Mouse (Mus musculus): ENCODE results near the gene Gm4131. TPM values are rescaled to one million over a fixed set of nuclear protein-coding genes. Genes with fewer than 3 reads are reported as not detected.

Gene Gm4131
- polyA plus RNA-seq, 1 experiment from 2014 or later: 0.30 TPM

DNA sequence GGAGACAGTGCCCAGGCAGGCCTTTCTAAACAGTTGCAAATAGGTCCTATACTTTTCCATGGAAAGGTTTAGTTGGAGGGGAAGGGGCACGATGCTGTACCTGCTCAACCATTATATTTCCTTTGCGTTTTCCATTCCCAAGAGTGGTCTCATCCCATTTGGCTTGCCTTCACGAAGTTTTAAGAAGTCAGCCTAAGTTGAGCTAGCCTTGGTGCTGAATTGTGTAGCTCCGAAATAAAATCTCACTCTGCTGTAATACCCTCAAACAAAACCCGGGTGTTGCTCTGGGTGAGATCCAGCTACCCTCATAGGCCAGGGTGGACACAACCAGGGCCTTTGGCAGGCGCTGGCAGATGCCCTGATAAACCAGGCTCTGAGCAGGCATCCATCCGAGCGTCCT is 85.3 kb downstream of the Gm4131 start:
- no peak overlapping the region for H3K4me2 ChIP-seq
- WGBS: 61% methylated on average over 8 of the region's 8 CpGs
- no peak overlapping the region for H3K27ac ChIP-seq
- H3K36me3 ChIP-seq (replicated peaks): no peaks in the 10 kb centered on the region
- H3K4me3 ChIP-seq: no peak overlapping the region
- H3K9ac ChIP-seq: no peak overlapping the region
- H3K4me1 ChIP-seq: no peaks in the 10 kb centered on the region
- H3K9me3 ChIP-seq: no peaks in the 10 kb centered on the region
- no peaks in the 10 kb centered on the region for H3K27me3 ChIP-seq (replicated peaks)
- no peak for ATAC-seq (replicated peaks)

DNA sequence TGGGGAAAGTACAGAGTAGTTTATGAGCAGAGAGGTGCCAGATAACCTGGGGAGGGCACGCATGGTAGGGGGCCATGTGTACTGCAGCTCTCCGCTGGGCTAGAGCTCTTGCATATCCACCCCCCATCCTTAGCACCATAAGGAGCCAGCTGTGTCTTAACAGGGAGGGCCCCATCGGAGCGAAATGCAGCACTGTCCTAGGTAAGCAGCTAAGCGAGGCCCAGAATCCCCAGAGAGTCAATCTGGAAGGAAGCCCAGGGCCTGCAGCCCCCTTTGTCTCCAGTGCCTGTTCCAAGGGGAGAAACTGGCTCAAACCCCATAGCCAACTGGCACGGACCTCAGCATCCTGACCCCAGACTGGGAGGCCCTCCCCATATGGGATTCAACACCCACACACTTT is 87.3 kb downstream of the Gm4131 start:
- Histone ChIP-seq H3K36me3 (replicated peaks) (no peaks in the 10 kb centered on the region), H3K4me2 (no peak overlapping the region), H3K9ac (no peak overlapping the region), H3K4me1 (no peaks in the 10 kb centered on the region), H3K9me3 (no peaks in the 10 kb centered on the region), H3K27me3 (replicated peaks) (no peaks in the 10 kb centered on the region), H3K4me3 (no peak overlapping the region), H3K27ac (no peak overlapping the region)
- 0 out of 2 replicates have a peak, but pooled peaks have one; percentile 37 for ATAC-seq (replicated peaks)
- 50% methylated on average over 6 of the region's 6 CpGs for WGBS

DNA sequence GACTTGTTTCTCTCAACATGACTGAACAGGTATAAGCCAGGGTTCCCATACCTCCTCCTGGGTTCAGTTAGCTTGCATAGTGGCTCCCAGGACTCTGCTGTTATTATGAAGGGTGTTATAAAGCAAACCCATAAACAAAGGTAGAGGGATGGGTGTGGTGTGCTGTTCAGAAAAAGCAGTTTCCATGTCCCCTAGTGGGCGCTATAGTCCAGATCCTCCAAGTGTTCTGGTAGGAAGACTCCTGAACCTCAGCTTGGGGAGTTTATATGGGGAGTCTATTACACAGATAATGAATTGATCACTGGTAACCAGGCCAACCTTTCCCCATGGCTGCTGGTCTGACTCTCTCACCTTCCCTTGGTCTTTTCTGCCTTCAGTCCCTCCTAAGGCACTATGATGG is 92.2 kb downstream of the Gm4131 start:
- Histone ChIP-seq H3K9ac (no peak overlapping the region), H3K4me1 (no peaks in the 10 kb centered on the region), H3K4me2 (no peak overlapping the region), H3K9me3 (no peaks in the 10 kb centered on the region), H3K27me3 (replicated peaks) (no peaks in the 10 kb centered on the region), H3K4me3 (no peak overlapping the region), H3K36me3 (replicated peaks) (no peaks in the 10 kb centered on the region), H3K27ac (no peak overlapping the region)
- WGBS: 67% methylated on average over 1 of the region's 1 CpGs
- ATAC-seq (replicated peaks): no peak

DNA sequence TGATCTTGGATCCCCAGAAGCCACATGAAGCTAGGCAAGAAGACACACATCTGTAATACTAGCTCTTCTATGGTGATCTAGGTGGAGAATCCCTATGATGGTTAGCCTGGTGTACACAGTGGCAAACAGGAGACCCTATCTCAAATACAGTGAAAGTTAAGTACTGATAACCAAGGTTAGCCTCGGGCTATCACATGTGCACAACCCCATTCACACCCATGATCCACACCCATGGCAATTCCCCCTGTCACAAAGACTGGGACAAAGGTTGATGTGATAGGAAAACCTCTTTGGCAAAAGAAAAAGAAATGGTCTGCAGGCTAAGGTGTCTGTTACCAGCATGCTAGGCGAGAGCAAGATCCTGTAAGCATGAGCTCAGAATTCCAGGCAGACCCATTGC is 94.7 kb downstream of the Gm4131 start:
- Histone ChIP-seq H3K36me3 (replicated peaks) (no peaks in the 10 kb centered on the region), H3K9me3 (no peaks in the 10 kb centered on the region), H3K27ac (no peak overlapping the region), H3K27me3 (replicated peaks) (no peaks in the 10 kb centered on the region), H3K9ac (no peak overlapping the region), H3K4me1 (no peaks in the 10 kb centered on the region), H3K4me2 (no peak overlapping the region), H3K4me3 (no peak overlapping the region)
- ATAC-seq (replicated peaks): no peak
- 87% methylated on average over 2 of the region's 2 CpGs for WGBS

DNA sequence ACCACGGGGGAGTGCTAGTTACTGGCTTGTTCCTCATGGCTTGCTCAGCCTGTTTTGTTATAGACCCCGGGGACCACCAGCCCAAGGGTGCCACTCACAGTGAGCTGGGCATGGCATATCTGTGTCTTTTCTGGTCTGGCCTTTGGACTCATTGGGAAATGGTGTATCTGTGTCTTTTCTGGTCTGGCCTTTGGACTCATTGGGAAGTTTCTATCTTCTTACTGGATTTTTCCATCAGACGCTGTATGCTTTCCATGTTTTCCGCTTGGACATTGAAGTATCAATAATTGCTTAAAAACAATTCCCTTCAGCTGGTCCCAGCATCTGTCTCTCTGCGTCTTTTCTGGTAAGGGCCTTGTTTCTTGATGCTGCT is 98.0 kb downstream of the Gm4131 start:
- no peak overlapping the region for H3K4me3 ChIP-seq
- H3K36me3 ChIP-seq (replicated peaks): no peaks in the 10 kb centered on the region
- H3K27me3 ChIP-seq (replicated peaks): no peaks in the 10 kb centered on the region
- H3K4me2 ChIP-seq: no peak overlapping the region
- H3K4me1 ChIP-seq: no peaks in the 10 kb centered on the region; the same call in 1 of the 2 replicates
- no peak overlapping the region for H3K27ac ChIP-seq
- 92% methylated on average over 5 of the region's 5 CpGs for WGBS
- no peak overlapping the region for H3K9ac ChIP-seq
- ATAC-seq (replicated peaks): no peak
- no peaks in the 10 kb centered on the region for H3K9me3 ChIP-seq

DNA sequence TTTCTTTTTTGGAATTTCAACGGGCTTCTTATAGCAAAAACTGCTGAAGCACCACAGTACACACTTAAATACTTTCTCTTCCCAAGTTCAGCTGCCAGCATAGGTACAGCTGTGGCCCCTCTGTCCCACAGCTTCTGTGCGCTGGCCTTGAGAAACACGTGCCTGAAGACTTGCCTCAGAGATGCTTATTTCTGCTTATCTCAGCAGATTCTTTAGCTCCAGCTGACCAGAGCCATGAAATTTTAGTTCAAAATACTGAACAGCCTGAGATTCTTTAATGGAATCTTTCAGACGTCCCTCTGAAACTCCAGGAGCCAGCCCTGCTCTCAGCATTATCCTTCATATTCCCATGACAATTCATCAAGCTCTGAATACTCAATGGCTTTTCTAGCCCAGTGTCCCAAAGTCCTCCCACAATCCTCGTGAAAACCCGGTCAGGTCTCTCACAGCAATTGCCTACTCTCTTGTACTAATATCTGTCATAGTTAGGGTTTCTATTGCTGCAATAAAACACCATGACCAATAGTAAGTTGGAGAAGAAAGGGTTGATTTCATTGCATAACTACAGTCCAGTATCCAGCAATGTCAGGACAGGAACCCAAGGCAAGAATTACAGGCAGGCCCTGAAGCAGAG is 98.5 kb downstream of the Gm4131 start:
- Histone ChIP-seq H3K27me3 (replicated peaks) (no peaks in the 10 kb centered on the region), H3K4me3 (no peak overlapping the region), H3K4me2 (no peak overlapping the region), H3K36me3 (replicated peaks) (no peaks in the 10 kb centered on the region), H3K9ac (no peak overlapping the region), H3K4me1 (no peaks in the 10 kb centered on the region; the same call in 1 of the 2 replicates), H3K27ac (no peak overlapping the region), H3K9me3 (no peaks in the 10 kb centered on the region)
- 72% methylated on average over 6 of the region's 6 CpGs for WGBS
- no peak for ATAC-seq (replicated peaks)

DNA sequence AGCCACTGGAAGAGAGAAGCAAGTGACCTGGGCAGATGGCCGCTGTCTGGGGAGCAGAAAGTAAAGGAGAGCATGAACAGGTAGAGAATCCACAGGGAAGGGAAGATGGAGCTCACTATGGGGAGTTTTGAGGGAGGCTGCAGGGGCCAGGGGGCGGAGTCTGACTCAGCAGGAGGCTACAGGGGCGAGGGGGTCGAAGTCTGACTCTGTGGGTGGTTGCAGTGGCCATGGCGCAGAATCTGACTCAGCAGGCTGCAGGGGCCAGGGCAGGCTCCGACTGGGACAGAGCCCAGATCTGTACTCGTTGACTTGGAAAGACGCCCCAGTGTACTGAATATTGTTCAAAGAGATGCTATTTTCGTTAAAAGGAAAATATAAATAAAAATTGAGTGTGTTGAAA is 101.8 kb downstream of the Gm4131 start:
- H3K36me3 ChIP-seq (replicated peaks): no peaks in the 10 kb centered on the region
- H3K9ac ChIP-seq: no peak overlapping the region
- no peaks in the 10 kb centered on the region for H3K9me3 ChIP-seq
- H3K27ac ChIP-seq: no peak overlapping the region
- peak overlapping the region; percentile 16; the same call in 1 of the 2 replicates for H3K4me2 ChIP-seq
- H3K4me3 ChIP-seq: no peak overlapping the region
- H3K4me1 ChIP-seq: no peaks in the 10 kb centered on the region; the same call in 1 of the 2 replicates
- ATAC-seq (replicated peaks): no peak
- H3K27me3 ChIP-seq (replicated peaks): no peaks in the 10 kb centered on the region
- 21% methylated on average over 9 of the region's 9 CpGs for WGBS

DNA sequence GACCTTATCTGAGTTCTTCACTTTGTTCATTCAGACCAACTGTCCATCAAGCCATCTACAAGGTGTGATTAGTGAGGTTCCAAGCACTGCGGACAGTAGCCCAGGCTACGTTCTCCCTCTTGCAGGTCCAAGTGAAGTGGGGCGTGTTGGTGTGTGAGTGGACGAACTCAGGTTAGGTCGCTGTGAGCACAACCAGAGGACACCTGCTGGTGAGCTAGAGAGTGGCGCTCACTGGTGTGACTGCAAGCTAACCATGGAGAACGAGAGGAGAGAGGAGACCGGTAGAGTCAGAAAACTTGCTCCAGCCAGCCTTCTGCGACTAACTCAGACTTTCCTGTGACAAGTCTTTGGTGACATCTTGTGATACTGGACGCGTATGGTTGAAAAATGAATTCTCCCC is 107.2 kb downstream of the Gm4131 start:
- H3K27me3 ChIP-seq (replicated peaks): 0 out of 2 replicates have a peak, but pooled peaks cover 2% of the 10 kb centered on the region
- no peak overlapping the region for H3K9ac ChIP-seq
- no peak overlapping the region for H3K4me2 ChIP-seq
- no peaks in the 10 kb centered on the region for H3K9me3 ChIP-seq
- no peak overlapping the region for H3K4me3 ChIP-seq
- 65% methylated on average over 11 of the region's 11 CpGs for WGBS
- no peaks in the 10 kb centered on the region for H3K36me3 ChIP-seq (replicated peaks)
- no peak overlapping the region for H3K27ac ChIP-seq
- no peak for ATAC-seq (replicated peaks)
- peaks cover 24% of the 10 kb centered on the region; the same call in 1 of the 2 replicates for H3K4me1 ChIP-seq

DNA sequence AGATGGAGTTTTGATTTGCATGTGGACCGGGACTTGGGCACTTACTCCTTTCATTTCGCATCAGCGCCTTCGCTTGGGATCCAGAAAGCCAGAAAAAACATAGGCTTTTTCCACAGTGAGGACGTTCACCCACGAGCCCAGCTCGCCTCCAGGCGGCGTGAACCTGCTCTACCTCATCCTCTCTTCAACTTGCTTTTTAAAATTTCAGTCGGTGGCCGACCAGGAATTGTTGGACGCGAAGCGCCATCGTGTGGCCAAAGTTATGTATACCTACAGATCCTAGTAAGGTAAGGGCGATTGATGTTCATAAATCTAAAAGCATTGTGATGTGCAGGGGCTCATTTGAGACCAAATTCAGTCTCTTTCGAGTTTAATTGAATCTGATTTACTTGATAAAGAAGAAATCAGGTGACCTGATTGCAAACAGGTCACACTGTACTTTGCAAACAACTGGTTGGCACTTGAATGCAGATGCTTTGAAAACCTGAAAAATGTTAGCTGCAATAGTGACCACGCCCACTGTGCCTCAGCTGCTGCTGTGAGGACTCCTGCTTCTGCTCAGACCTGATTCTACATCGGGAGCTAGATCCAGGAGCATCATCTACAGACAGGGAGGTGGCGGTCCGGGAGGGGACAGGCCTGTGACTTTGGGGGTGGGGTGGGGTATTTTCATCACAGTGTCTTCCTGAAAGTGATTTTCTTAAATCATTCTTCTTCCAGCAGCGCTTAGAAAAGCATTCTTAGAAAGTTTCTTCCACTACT is 109.1 kb downstream of the Gm4131 start:
- peak; percentile 79 for ATAC-seq (replicated peaks)
- WGBS: 17% methylated on average over 22 of the region's 22 CpGs
- no peaks in the 10 kb centered on the region for H3K36me3 ChIP-seq (replicated peaks)
- H3K4me3 ChIP-seq: no peak overlapping the region
- 0 out of 2 replicates have a peak, but pooled peaks cover 2% of the 10 kb centered on the region for H3K27me3 ChIP-seq (replicated peaks)
- peak overlapping the region; percentile 38 for H3K4me2 ChIP-seq
- no peak overlapping the region for H3K27ac ChIP-seq
- H3K9me3 ChIP-seq: no peaks in the 10 kb centered on the region
- peaks cover 29% of the 10 kb centered on the region; the same call in 1 of the 2 replicates for H3K4me1 ChIP-seq
- H3K9ac ChIP-seq: no peak overlapping the region

DNA sequence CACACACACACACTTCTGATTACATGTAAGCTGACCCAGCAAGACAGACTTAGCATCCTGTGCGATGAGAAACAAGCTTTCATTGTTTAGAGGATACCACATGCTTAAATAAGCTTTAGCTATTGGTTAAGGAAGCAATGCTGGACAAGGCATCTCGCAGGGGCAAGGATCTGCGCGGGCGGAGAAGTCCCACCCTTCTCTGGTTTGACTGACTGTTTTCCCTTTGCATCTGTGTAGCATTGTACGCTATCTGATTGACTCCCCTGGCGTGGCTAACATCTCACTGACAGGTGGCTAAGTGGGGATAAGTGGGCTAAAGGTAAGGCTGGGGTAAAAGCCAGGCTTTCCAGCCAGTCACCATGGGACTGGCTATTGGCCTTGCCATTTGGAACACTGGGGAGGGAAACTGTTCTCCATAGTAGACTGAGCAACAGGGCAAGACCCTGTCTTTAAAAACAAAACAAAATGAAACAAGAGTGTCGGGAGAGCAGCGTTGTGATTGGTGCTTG is 110.4 kb downstream of the Gm4131 start, which contains the start of gene Gucy1b2:
Gene Gucy1b2, minus strand, starts transcription at position 51 of the 509 bp plus-strand sequence.
- 0 out of 2 replicates have a peak within 1 kb of the TSS, but pooled peaks have one; percentile 38 for H3K27ac ChIP-seq

DNA sequence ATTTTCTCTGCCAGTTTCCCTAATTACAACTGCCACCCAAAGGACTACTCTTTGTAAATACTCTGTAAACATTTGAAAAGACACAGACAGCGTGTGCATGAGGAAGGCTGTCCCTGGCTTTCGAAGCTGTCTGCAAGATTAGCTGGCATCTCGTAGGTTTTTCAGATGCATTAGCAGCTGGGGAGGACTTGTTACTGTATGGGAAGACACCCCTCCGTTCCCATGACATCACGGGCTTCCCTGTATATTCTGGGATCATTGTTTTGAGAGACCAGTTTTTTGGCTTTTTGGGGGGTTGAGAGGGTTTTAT is 111.2 kb downstream of the Gm4131 start:
- 0 out of 2 replicates have a peak overlapping the region, but pooled peaks have one; percentile 38 for H3K27ac ChIP-seq
- ATAC-seq (replicated peaks): no peak; the same call in 1 of the 2 replicates

More for the DNA sequence above, 110.4 kb downstream of the Gm4131 start, which contains the start of gene Gucy1b2:
- peak within 1 kb of the TSS; percentile 38 for H3K4me2 ChIP-seq
- H3K9ac ChIP-seq: no peak within 1 kb of the TSS
- H3K4me1 ChIP-seq: peaks cover 29% of the 10 kb centered on the region; the same call in 1 of the 2 replicates
- H3K27me3 ChIP-seq (replicated peaks): 0 out of 2 replicates have a peak, but pooled peaks cover 2% of the 10 kb centered on the region
- no peaks in the 10 kb centered on the region for H3K36me3 ChIP-seq (replicated peaks)
- H3K4me3 ChIP-seq: no peak within 1 kb of the TSS
- no peaks in the 10 kb centered on the region for H3K9me3 ChIP-seq
- 65% methylated on average over 9 of the region's 9 CpGs for WGBS
- ATAC-seq (replicated peaks): no peak

More for the DNA sequence above, 111.2 kb downstream of the Gm4131 start:
- Histone ChIP-seq H3K36me3 (replicated peaks) (no peaks in the 10 kb centered on the region), H3K4me3 (no peak overlapping the region), H3K4me2 (no peak overlapping the region), H3K9me3 (no peaks in the 10 kb centered on the region), H3K27me3 (replicated peaks) (0 out of 2 replicates have a peak, but pooled peaks cover 2% of the 10 kb centered on the region), H3K9ac (no peak overlapping the region), H3K4me1 (peaks cover 29% of the 10 kb centered on the region; the same call in 1 of the 2 replicates)
- 53% methylated on average over 5 of the region's 5 CpGs for WGBS
